In the genomic region with DNA sequence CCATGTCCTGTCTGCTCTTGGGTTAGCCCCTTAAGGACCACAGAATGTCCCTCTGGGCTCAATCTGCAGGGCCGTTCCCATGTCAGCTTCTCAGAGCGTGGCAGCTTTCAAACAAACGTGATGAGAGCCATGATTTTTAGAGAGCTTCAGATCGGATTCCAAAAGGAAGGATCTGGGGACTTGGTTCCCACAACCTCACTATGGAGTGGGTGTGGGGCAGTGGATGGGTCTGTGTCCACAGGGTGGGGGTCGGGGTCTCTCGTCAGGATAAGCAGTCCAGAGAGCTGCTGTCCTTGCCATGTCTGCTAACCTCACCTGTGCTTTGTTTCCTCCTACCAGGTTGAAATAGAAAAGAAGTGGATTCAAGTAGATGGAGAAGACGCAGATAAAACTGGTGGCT, we compare ENCODE assay signal across 26 mouse cellular contexts. TPM values are rescaled to one million over a fixed set of nuclear protein-coding genes. Genes with fewer than 3 reads are reported as not detected.
A peak's percentile ranks its signal among the peaks of the same experiment; 100 is the strongest.
DNase-seq lines count a peak whose midpoint lies in the region; ATAC-seq and TF ChIP-seq lines count a peak whose summit lies in the region.
"Had no signal": no experiment of that assay in that cellular context is flagged by ENCODE, and none has a peak within 500 bp of the region (broad histone marks: within the 10 kb centered on the region; RNA-seq: fewer than 3 reads in every experiment).

No protein-coding gene starts in this region.

- no peak overlapping the region for H3K27ac ChIP-seq in heart, adult 2 months
- H3K27ac ChIP-seq in liver, embryonic 11.5 days (ENCODE audit: low read depth, low read length) = no peak overlapping the region
- no peak overlapping the region for H3K27ac ChIP-seq in liver, embryonic 12.5 days
- H3K27ac ChIP-seq: embryonic facial prominence, embryonic 10.5 days; embryonic facial prominence, embryonic 12.5 days; forebrain, embryonic 13.5 days; forebrain, embryonic 15.5 days had no signal

- no peaks in the 10 kb centered on the region for H3K27me3 ChIP-seq in heart, adult 2 months (ENCODE audit: control insufficient read depth, insufficient read depth, low read length)
- H3K27me3 ChIP-seq in liver, embryonic 11.5 days (replicated peaks; ENCODE audit: control insufficient read depth, insufficient read depth, low read length) = no peaks in the 10 kb centered on the region
- H3K27me3 ChIP-seq in liver, embryonic 12.5 days (replicated peaks) = no peaks in the 10 kb centered on the region
- H3K27me3 ChIP-seq: CH12.LX; embryonic facial prominence, embryonic 12.5 days; forebrain, embryonic 13.5 days; forebrain, embryonic 15.5 days; Patski had no signal

- H3K79me2 ChIP-seq in heart, adult 2 months (replicated peaks; ENCODE audit: control insufficient read depth, insufficient read depth, low read length) = no peaks in the 10 kb centered on the region

- no peak overlapping the region for H3K4me3 ChIP-seq in heart, adult 2 months
- H3K4me3 ChIP-seq in liver, embryonic 11.5 days (ENCODE audit: low read depth, low read length) = no peak overlapping the region
- no peak overlapping the region for H3K4me3 ChIP-seq in liver, embryonic 12.5 days
- H3K4me3 ChIP-seq: embryonic facial prominence, embryonic 10.5 days; embryonic facial prominence, embryonic 12.5 days; forebrain, embryonic 13.5 days; forebrain, embryonic 15.5 days had no signal

- H3K36me3 ChIP-seq in heart, adult 2 months (ENCODE audit: control insufficient read depth, insufficient read depth, low read length) = peaks cover 2% of the 10 kb centered on the region; the same call in 1 of the 2 replicates
- H3K36me3 ChIP-seq in liver, embryonic 11.5 days (ENCODE audit: control insufficient read depth, insufficient read depth, low read length) = peaks cover 2% of the 10 kb centered on the region; the same call in 1 of the 2 replicates
- peaks cover 7% of the 10 kb centered on the region; the same call in 1 of the 2 replicates for H3K36me3 ChIP-seq in liver, embryonic 12.5 days
- H3K36me3 ChIP-seq: forebrain, embryonic 15.5 days; G1E had no signal

- 87% methylated on average over 7 of the region's 7 CpGs for WGBS in heart, adult 2 months
- 88% methylated on average over 7 of the region's 7 CpGs for WGBS in liver, embryonic 11.5 days
- WGBS in liver, embryonic 12.5 days (ENCODE audit: insufficient replicate concordance) = 72% methylated on average over 7 of the region's 7 CpGs

- no peak for ATAC-seq in liver, embryonic 11.5 days (replicated peaks; ENCODE audit: low FRiP score)
- ATAC-seq in liver, embryonic 12.5 days = no peak
- ATAC-seq: activated CD4-positive, CD25-positive, alpha-beta regulatory T cell, adult 4 months; CD4-positive, CD25-positive, alpha-beta regulatory T cell, adult 4 months; forebrain, embryonic 13.5 days; forebrain, embryonic 15.5 days; Patski had no signal

- DNase-seq in heart, adult 11 months = peak; percentile 71
- DNase-seq in heart, adult 2 months = no peak
- DNase-seq in liver, embryonic 11.5 days (ENCODE audit: low spot score) = peak; percentile 22
- peak; percentile 35 for DNase-seq in testis, postnatal 10 days (ENCODE audit: low spot score)
- DNase-seq in testis, postnatal 14 days (ENCODE audit: low spot score) = no peak
- DNase-seq: adrenal gland, adult 8-10 months; adrenal gland, postnatal 36 days; B cell, adult 2 months; cerebellum, adult 11-12 months; cerebellum, adult 2 months; cerebellum, adult 9-10 months; cerebellum, postnatal 10 days; cerebellum, postnatal 25 days had no signal

- peaks cover 5% of the 10 kb centered on the region; the same call in 1 of the 2 replicates for H3K4me1 ChIP-seq in heart, adult 2 months (ENCODE audit: control insufficient read depth, insufficient read depth, low read length)
- H3K4me1 ChIP-seq in liver, embryonic 11.5 days (replicated peaks; ENCODE audit: control insufficient read depth, insufficient read depth, low read length) = no peaks in the 10 kb centered on the region
- H3K4me1 ChIP-seq in liver, embryonic 12.5 days = no peaks in the 10 kb centered on the region
- H3K4me1 ChIP-seq: embryonic facial prominence, embryonic 10.5 days; embryonic facial prominence, embryonic 12.5 days; forebrain, embryonic 13.5 days; forebrain, embryonic 15.5 days had no signal

- intact Hi-C loops in heart, adult 2 months (cut with DNase I) = loop anchor here (10.0 kb wide), 1 partner anchor 620 kb away; no protein-coding TSS in a partner anchor

- no peak for TF ChIP-seq CTCF in heart, adult 2 months (IDR thresholded peaks at IDR 0.05)

- TF ChIP-seq POLR2A in heart, adult 2 months (IDR thresholded peaks at IDR 0.05; ENCODE audit: insufficient read depth, low read depth, low read length) = no peak

- H3K9me3 ChIP-seq in liver, embryonic 11.5 days (ENCODE audit: control insufficient read depth, low read length) = no peaks in the 10 kb centered on the region
- no peaks in the 10 kb centered on the region for H3K9me3 ChIP-seq in liver, embryonic 12.5 days (replicated peaks)
- H3K9me3 ChIP-seq: embryonic facial prominence, embryonic 10.5 days; embryonic facial prominence, embryonic 12.5 days; forebrain, embryonic 13.5 days; forebrain, embryonic 15.5 days; G1E had no signal

- no peak overlapping the region for H3K9ac ChIP-seq in heart, adult 2 months (ENCODE audit: low read depth, low read length)
- no peak overlapping the region for H3K9ac ChIP-seq in liver, embryonic 11.5 days (ENCODE audit: low read depth, low read length)
- no peak overlapping the region for H3K9ac ChIP-seq in liver, embryonic 12.5 days
- H3K9ac ChIP-seq: embryonic facial prominence, embryonic 12.5 days; forebrain, embryonic 13.5 days; forebrain, embryonic 15.5 days had no signal

- TF ChIP-seq EP300 in heart, adult 2 months (IDR thresholded peaks at IDR 0.05; ENCODE audit: insufficient read depth, low read depth, low read length) = no peak

- H3K4me2 ChIP-seq in liver, embryonic 11.5 days = no peak overlapping the region
- no peak overlapping the region for H3K4me2 ChIP-seq in liver, embryonic 12.5 days
- H3K4me2 ChIP-seq: embryonic facial prominence, embryonic 12.5 days; forebrain, embryonic 13.5 days; forebrain, embryonic 15.5 days had no signal

RNA-seq across cellular contexts. Expression of gene Gtf2a1l, which starts 23.6 kb away (rescaled TPM):
- not detected for total RNA-seq in heart, adult 2 months (2021)
- 0.14 and 0.23 TPM in 2 replicates for polyA plus RNA-seq in heart, adult 2 months (2012; rRNA removed)
- polyA plus RNA-seq in liver, embryonic 11.5 days (2014; fragmentation: Nextera tagmentation; extraction: Ambion mirVana) = 0.14 TPM in 1 of 2 replicates, not detected in the other
- not detected in 2 replicates for polyA plus RNA-seq in liver, embryonic 12.5 days (2016; fragmentation: Nextera tagmentation; extraction: Ambion mirVana)
- total RNA-seq: adrenal gland, adult 18-20 months; adrenal gland, adult 8-10 months; adrenal gland, postnatal 14 days; adrenal gland, postnatal 36 days; G1E had no signal
- polyA plus RNA-seq: CD4-positive, CD25-positive, alpha-beta regulatory T cell, adult 4 months; forebrain, embryonic 11.5 days; forebrain, embryonic 15.5 days; G1E; Patski had no signal

RNA-seq across cellular contexts. Expression of gene Ston1, which starts 47.4 kb away (rescaled TPM):
- 10 to 100 TPM; 18.9 to 21.8 TPM for total RNA-seq in heart, adult 2 months (2021)
- 9.4 and 16.8 TPM in 2 replicates for polyA plus RNA-seq in heart, adult 2 months (2012; rRNA removed)
- 2.8 and 2.9 TPM in 2 replicates for polyA plus RNA-seq in liver, embryonic 11.5 days (2014; fragmentation: Nextera tagmentation; extraction: Ambion mirVana)
- 1.4 TPM in 2 replicates for polyA plus RNA-seq in liver, embryonic 12.5 days (2016; fragmentation: Nextera tagmentation; extraction: Ambion mirVana)

Comparison
In these comparisons a context has a peak if more than half of its experiments do, and no peak if none do; other contexts are left out.
1. DNase-seq: peak in heart, adult 11 months (single experiment), liver, embryonic 11.5 days (single experiment) and testis, postnatal 10 days (single experiment); none in heart, adult 2 months (0 of 2) and testis, postnatal 14 days (single experiment).